Mouse (Mus musculus) embryonic facial prominence, embryonic 11.5 days (tissue): ENCODE results near the gene Myo19. TPM values are rescaled to one million over a fixed set of nuclear protein-coding genes. Genes with fewer than 3 reads are reported as not detected.

Experiments used
- ATAC-seq: fragments of 200-750 bp; cut with Nextera tagmentation; replicated peaks from 2 replicates; pipeline ENCODE4 v1.8.0; 2017; ENCODE audit warnings: low read depth; ENCODE audit not compliant: insufficient number of reproducible peaks, low FRiP score, low TSS enrichment
- DNase-seq: peaks from one replicate; pipeline ENCODE4 v3.0.0-alpha.2; 2015; ENCODE audit warnings: low spot score
- H3K27ac ChIP-seq: fragments of 300-500 bp; sonication (generic); replicated peaks from 2 replicates; pipeline ENCODE4 v1.5.1; 2014; ENCODE audit warnings: mild to moderate bottlenecking, low read depth, low read length, control low read depth
- H3K27me3 ChIP-seq: fragments of 300-500 bp; sonication (generic); 2 replicates; pipeline ENCODE4 v1.6.1; 2014; ENCODE audit warnings: mild to moderate bottlenecking, low read length, moderate library complexity, mixed read lengths; ENCODE audit not compliant: control insufficient read depth, insufficient read depth
- H3K36me3 ChIP-seq: fragments of 300-500 bp; sonication (generic); replicated peaks from 2 replicates; pipeline ENCODE4 v1.6.1; 2014; ENCODE audit warnings: low read depth, mild to moderate bottlenecking, low read length, moderate library complexity, mixed read lengths; ENCODE audit not compliant: control insufficient read depth, insufficient read depth
- H3K4me1 ChIP-seq: fragments of 300-500 bp; sonication (generic); 2 replicates; pipeline ENCODE4 v1.6.1; 2014; ENCODE audit warnings: low read length, mixed read lengths; ENCODE audit not compliant: control insufficient read depth, insufficient read depth
- H3K4me2 ChIP-seq: fragments of 300-500 bp; sonication (generic); 2 replicates; pipeline ENCODE4 v1.6.1; 2014; ENCODE audit warnings: low read depth, mild to moderate bottlenecking, control low read depth, low read length, moderate library complexity
- H3K4me3 ChIP-seq: fragments of 300-500 bp; sonication (generic); 2 replicates; pipeline ENCODE4 v1.5.1; 2014; ENCODE audit warnings: low read depth, low read length, control low read depth
- H3K9ac ChIP-seq: fragments of 300-500 bp; sonication (generic); replicated peaks from 2 replicates; pipeline ENCODE4 v1.6.1; 2014; ENCODE audit warnings: mild to moderate bottlenecking, control low read depth, low read length
- H3K9me3 ChIP-seq: fragments of 300-500 bp; sonication (generic); replicated peaks from 2 replicates; pipeline ENCODE4 v1.6.1; 2016; ENCODE audit warnings: mild to moderate bottlenecking, low read length, inconsistent platforms, mixed read lengths; ENCODE audit not compliant: control insufficient read depth
- WGBS: fragments of 180-500 bp; shearing (Covaris S2); extraction: QIAGEN DNeasy Blood & Tissue Kit; methylation state at CpG from one replicate; pipeline ENCODE4 v1.1.7; 2014; 5-methylcytosine and 5-hydroxymethylcytosine counted together
- polyA plus RNA-seq: library from polyadenylated mRNA; unstranded; fragments of >200 nt; fragmentation: Nextera tagmentation; extraction: Ambion mirVana; gene quantifications from 2 replicates; pipeline ENCODE4 v1.2.1, GENCODE M21; 2014

The Myo19 gene
- polyA plus RNA-seq, 1 experiment from 2014 or later: 8.1 TPM

DNA sequence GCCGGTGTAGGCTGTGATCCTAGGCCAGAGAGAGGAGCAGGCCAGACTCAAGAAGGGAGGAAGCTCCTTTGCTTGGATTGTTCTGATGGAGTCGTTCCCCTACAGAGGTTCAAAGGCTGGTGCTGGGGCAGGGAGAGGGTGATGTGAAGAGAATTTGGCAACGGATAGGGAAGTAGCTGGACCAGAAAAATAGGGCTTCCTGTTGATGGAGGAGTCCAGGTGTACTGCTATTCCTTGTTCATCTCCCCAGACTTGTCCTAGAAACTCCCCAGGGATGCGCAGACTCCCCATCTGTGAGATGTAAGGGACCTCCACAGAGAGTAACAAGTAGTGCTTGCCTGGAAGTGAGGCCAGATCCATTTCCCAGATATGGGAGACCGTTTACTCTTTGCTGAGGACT lies 76.5 kb downstream of the Myo19 start:
- no peak overlapping the region for H3K4me3 ChIP-seq

DNA sequence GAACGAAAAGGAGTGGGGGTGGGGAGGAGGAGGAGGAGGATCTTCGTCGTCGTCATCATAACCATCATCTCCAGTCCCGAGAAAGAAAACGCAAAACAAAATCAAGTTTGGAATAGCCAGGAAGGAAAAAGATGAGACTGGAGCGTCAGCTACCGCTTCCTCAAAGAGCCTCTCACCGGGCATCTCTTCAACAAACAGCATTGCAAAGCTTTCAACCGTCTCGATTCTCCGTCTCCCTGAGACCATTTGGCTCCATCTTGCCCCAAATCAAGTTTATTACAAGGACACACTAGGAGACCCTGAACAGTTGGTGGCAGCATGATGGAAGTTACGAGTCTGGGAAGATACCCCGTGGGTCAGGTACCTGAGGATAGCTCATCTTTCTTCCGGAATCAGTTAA lies 77.2 kb downstream of the Myo19 start:
- Histone ChIP-seq H3K9ac (no peak overlapping the region), H3K27ac (no peak overlapping the region), H3K27me3 (peaks cover 31% of the 10 kb centered on the region), H3K36me3 (no peaks in the 10 kb centered on the region), H3K4me3 (no peak overlapping the region; the same call in 1 of the 2 replicates), H3K4me1 (peaks cover 3% of the 10 kb centered on the region; the same call in 1 of the 2 replicates), H3K4me2 (peak overlapping the region; percentile 13; the same call in 1 of the 2 replicates), H3K9me3 (no peaks in the 10 kb centered on the region)
- WGBS: 10% methylated on average over 15 of the region's 15 CpGs
- ATAC-seq (no peak), DNase-seq (no peak)

More for the DNA sequence above, 76.5 kb downstream of the Myo19 start:
- no peak for ATAC-seq
- 25% methylated on average over 5 of the region's 5 CpGs for WGBS
- H3K4me2 ChIP-seq: no peak overlapping the region
- no peak overlapping the region for H3K9ac ChIP-seq
- peaks cover 3% of the 10 kb centered on the region; the same call in 1 of the 2 replicates for H3K4me1 ChIP-seq
- peaks cover 31% of the 10 kb centered on the region for H3K27me3 ChIP-seq
- H3K27ac ChIP-seq: no peak overlapping the region
- no peak for DNase-seq
- H3K9me3 ChIP-seq: no peaks in the 10 kb centered on the region
- no peaks in the 10 kb centered on the region for H3K36me3 ChIP-seq

- H3K9me3 ChIP-seq: no peaks in the 10 kb centered on the region
- peaks cover 3% of the 10 kb centered on the region; the same call in 1 of the 2 replicates for H3K4me1 ChIP-seq
- H3K36me3 ChIP-seq: no peaks in the 10 kb centered on the region
- no peak within 1 kb of the TSS for H3K27ac ChIP-seq
- WGBS: under 1% methylated on average over 49 of the region's 49 CpGs
- H3K4me2 ChIP-seq: peak within 1 kb of the TSS; percentile 42; the same call in 1 of the 2 replicates
- ATAC-seq (no peak), DNase-seq (no peak)
- H3K4me3 ChIP-seq: peak within 1 kb of the TSS; percentile 27
- no peak within 1 kb of the TSS for H3K9ac ChIP-seq
- H3K27me3 ChIP-seq: peaks cover 31% of the 10 kb centered on the region
Measured at GRCm38 (mm10) chr11:84957591-84958270, 77.8 kb downstream of the Myo19 start, which contains the start of gene Car4. Gene Car4, plus strand, starts transcription at chr11:84957786.

DNA sequence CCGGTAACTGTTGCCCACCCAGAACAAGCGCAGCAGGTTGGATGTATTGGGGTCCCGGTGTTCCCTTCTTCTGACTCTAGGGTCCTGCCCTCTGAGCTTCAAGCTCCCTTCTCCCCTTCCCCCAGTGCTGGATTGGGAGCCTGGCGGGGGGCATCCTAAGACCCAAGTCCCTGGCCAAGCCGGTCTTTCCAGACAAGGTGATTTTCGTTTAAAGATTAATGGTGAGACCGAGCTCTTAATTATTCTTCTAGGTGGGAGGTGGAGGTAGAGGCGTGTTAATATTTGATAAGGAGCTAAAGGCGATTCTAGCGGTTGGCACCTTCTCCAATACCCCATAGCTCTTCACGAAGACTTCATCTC lies 78.3 kb downstream of the Myo19 start:
- H3K9me3 ChIP-seq: no peaks in the 10 kb centered on the region
- H3K4me2 ChIP-seq: peak overlapping the region; percentile 42; the same call in 1 of the 2 replicates
- ATAC-seq (no peak), DNase-seq (no peak)
- no peak overlapping the region for H3K9ac ChIP-seq
- no peaks in the 10 kb centered on the region for H3K36me3 ChIP-seq
- under 1% methylated on average over 11 of the region's 11 CpGs for WGBS
- H3K27ac ChIP-seq: no peak overlapping the region
- H3K4me3 ChIP-seq: no peak overlapping the region
- peaks cover 3% of the 10 kb centered on the region; the same call in 1 of the 2 replicates for H3K4me1 ChIP-seq
- H3K27me3 ChIP-seq: peaks cover 31% of the 10 kb centered on the region

- DNase-seq (no peak), ATAC-seq (no peak)
- H3K27me3 ChIP-seq: peaks cover 31% of the 10 kb centered on the region
- no peak overlapping the region for H3K27ac ChIP-seq
- H3K4me2 ChIP-seq: no peak overlapping the region
- H3K9ac ChIP-seq: no peak overlapping the region
- no peaks in the 10 kb centered on the region for H3K36me3 ChIP-seq
- peaks cover 3% of the 10 kb centered on the region; the same call in 1 of the 2 replicates for H3K4me1 ChIP-seq
- WGBS: 19% methylated on average over 5 of the region's 5 CpGs
- no peaks in the 10 kb centered on the region for H3K9me3 ChIP-seq
- H3K4me3 ChIP-seq: no peak overlapping the region
Measured at GRCm38 (mm10) chr11:84959181-84959580, 79.2 kb downstream of the Myo19 start.

DNA sequence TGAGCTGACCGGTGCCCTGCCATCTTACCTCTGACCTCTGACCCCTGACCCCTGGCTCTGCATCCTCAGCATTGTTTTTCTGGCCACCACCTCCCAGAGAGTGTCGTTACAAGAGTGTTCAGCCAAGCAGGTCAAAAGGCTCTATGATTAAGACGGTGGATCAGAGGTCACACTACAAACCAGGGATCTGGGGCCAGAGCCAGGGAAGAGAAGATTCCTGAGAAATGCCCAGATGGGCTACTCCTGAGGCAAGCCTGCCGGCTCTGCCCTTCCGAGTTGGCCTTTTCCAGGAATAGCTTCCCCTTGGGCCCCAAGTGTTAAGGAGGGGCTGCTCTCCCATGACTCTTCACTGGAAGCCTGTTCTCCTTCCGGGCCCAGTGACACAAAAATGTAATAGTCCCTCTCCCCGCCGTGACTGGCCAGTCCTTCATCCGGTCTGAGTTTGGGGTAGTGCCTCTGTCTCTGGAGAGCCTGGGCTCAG lies 79.8 kb downstream of the Myo19 start:
- no peak overlapping the region for H3K27ac ChIP-seq
- WGBS: under 1% methylated on average over 9 of the region's 9 CpGs

DNA sequence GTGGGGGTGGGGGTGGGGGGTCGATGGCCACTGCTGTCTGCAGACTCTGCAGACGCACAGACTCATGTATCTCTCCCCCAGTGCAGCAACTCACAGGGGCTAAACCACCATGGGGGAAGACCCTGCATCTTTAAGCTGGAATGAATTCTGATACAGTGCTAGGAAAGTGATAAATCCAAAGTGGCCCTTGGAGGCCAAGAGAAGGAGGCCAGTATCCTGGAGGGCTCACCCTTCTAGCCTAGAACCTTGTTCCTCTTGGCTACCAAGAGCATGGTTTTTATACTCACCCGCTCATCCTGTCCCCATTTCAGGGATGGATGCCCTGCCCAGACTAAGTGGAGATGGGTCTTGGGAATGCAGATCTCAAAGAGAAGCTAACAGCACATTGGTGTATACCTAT lies 80.3 kb downstream of the Myo19 start:
- H3K27ac ChIP-seq: no peak overlapping the region
- WGBS: 33% methylated on average over 3 of the region's 3 CpGs
- DNase-seq (no peak), ATAC-seq (no peak)
- H3K4me1 ChIP-seq: peaks cover 3% of the 10 kb centered on the region; the same call in 1 of the 2 replicates
- no peaks in the 10 kb centered on the region for H3K36me3 ChIP-seq
- H3K9ac ChIP-seq: no peak overlapping the region; the same call in 1 of the 2 replicates
- H3K9me3 ChIP-seq: no peaks in the 10 kb centered on the region
- H3K27me3 ChIP-seq: peaks cover 31% of the 10 kb centered on the region
- H3K4me3 ChIP-seq: no peak overlapping the region
- no peak overlapping the region for H3K4me2 ChIP-seq

More for the DNA sequence above, 79.8 kb downstream of the Myo19 start:
- Histone ChIP-seq H3K9ac (no peak overlapping the region; the same call in 1 of the 2 replicates), H3K4me1 (peaks cover 3% of the 10 kb centered on the region; the same call in 1 of the 2 replicates), H3K36me3 (no peaks in the 10 kb centered on the region), H3K27me3 (peaks cover 31% of the 10 kb centered on the region), H3K4me2 (no peak overlapping the region), H3K4me3 (no peak overlapping the region), H3K9me3 (no peaks in the 10 kb centered on the region)
- DNase-seq: no peak
- ATAC-seq: no peak

GRCm38 (mm10) chr11:84960780-84961179 lies 80.8 kb downstream of the Myo19 start:
- DNase-seq (no peak), ATAC-seq (no peak)
- no peak overlapping the region for H3K4me2 ChIP-seq
- no peaks in the 10 kb centered on the region for H3K9me3 ChIP-seq
- H3K9ac ChIP-seq: no peak overlapping the region
- 70% methylated on average over 6 of the region's 6 CpGs for WGBS
- no peak overlapping the region for H3K27ac ChIP-seq
- no peak overlapping the region for H3K4me3 ChIP-seq
- peaks cover 31% of the 10 kb centered on the region for H3K27me3 ChIP-seq
- no peaks in the 10 kb centered on the region for H3K36me3 ChIP-seq
- H3K4me1 ChIP-seq: peaks cover 3% of the 10 kb centered on the region; the same call in 1 of the 2 replicates
